Mouse (Mus musculus) v-Abl transformed pro-B cells (cell line): ENCODE measurements around the gene Erfe.

Experiments used
- in situ Hi-C, 2 experiments: fragments of 400-800 bp; cut with MboI; formaldehyde crosslinking; loops; one replicate each; pipeline ENCODE4 v1.15.1; 2025; ENCODE audit not compliant: unreplicated experiment in 2 of 2

Erfe gene

GRCm38 (mm10) chr1:91417991-91418390, 51.8 kb downstream of the Erfe start:
- in situ Hi-C loops, result loop anchor here in 1 of 2 experiments (10.0 kb wide), 1 partner anchor 173 kb away; no protein-coding TSS in a partner anchor

- in situ Hi-C loops, result loop anchor here in 1 of 2 experiments (10.0 kb wide), 2 partner anchors 175 to 1195 kb away; partner anchors contain the start of gene Olfr12
These were observed 53.8 kb downstream of the Erfe start for GRCm38 (mm10) chr1:91419862-91420600.

DNA sequence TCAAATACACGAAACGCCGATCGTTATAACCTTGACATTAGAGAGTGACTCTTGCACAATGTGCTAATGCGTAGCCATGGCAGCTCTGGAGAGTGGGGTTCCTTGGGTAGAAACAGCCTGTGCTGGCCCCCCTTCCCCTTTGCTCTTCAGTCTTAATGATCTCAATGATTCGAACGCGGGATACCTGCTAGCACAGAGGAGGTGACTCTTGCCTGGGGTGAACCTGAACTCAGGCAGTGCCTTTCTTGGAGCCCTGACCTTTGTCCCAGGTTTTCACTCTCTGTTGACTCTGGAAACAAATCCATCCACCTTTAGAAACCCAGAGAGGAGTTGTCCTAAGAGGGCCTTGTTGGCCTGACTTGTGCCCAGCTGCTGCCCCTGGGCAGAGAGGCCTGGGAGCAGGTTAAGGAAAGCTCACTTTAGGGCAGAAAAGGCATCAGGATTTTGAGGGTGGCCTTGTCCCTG, 54.4 kb downstream of the Erfe start:
- in situ Hi-C loops, result loop anchor here in 1 of 2 experiments (10.0 kb wide), 1 partner anchor 1194 kb away; the partner anchor contains the start of gene Olfr12
